Mouse (Mus musculus) layer of hippocampus, adult 2 months (tissue): ENCODE results near the gene Tbc1d5. TPM values are rescaled to one million over a fixed set of nuclear protein-coding genes. Genes with fewer than 3 reads are reported as not detected.

Experiments used
- DNase-seq, 2 experiments: peaks; one replicate each; pipeline ENCODE4 v3.0.0; 2022; ENCODE audit warnings: low spot score in 2 of 2
- H3K27ac ChIP-seq: fragments of 200-600 bp; 2 replicates; pipeline ENCODE4 v1.8.1; 2022
- H3K4me3 ChIP-seq: fragments of 200-600 bp; 2 replicates; pipeline ENCODE4 v1.8.1; 2022; ENCODE audit warnings: mild to moderate bottlenecking
- CTCF ChIP-seq: fragments of 200-600 bp; conservative IDR thresholded peaks from 2 replicates; pipeline ENCODE4 v1.8.1; 2022; ENCODE audit warnings: antibody characterized with exemption, mild to moderate bottlenecking, moderate library complexity
- total RNA-seq, 2 experiments: library from RNA; stranded (reverse); gene quantifications; 2 replicates each; pipeline ENCODE4 v1.2.3; 2021

Gene Tbc1d5
- total RNA-seq, 2 experiments from 2014 or later, result 26.1 to 27.0 TPM

GRCm38 (mm10) chr17:50906630-50907029 lies 272.5 kb downstream of the Tbc1d5 start:
- no peak overlapping the region for H3K4me3 ChIP-seq

GRCm38 (mm10) chr17:50904463-50904862 lies 274.7 kb downstream of the Tbc1d5 start:
- Histone ChIP-seq H3K4me3 (no peak overlapping the region), H3K27ac (no peak overlapping the region)
- TF ChIP-seq CTCF, result no peak
- DNase-seq, result no peak

More at GRCm38 (mm10) chr17:50906630-50907029, 272.5 kb downstream of the Tbc1d5 start:
- no peak for TF ChIP-seq CTCF
- H3K27ac ChIP-seq, result no peak overlapping the region
- DNase-seq, result no peak

GRCm38 (mm10) chr17:50897867-50898266 lies 281.3 kb downstream of the Tbc1d5 start:
- Histone ChIP-seq H3K27ac (no peak overlapping the region), H3K4me3 (no peak overlapping the region)
- no peak for DNase-seq
- TF ChIP-seq CTCF, result no peak

GRCm38 (mm10) chr17:50889475-50889874 lies 289.7 kb downstream of the Tbc1d5 start:
- TF ChIP-seq CTCF, result no peak
- no peak overlapping the region for H3K4me3 ChIP-seq
- DNase-seq, result no peak

GRCm38 (mm10) chr17:50879910-50880309 lies 299.2 kb downstream of the Tbc1d5 start:
- Histone ChIP-seq H3K27ac (no peak overlapping the region), H3K4me3 (no peak overlapping the region)
- DNase-seq, result no peak
- no peak for TF ChIP-seq CTCF

More at GRCm38 (mm10) chr17:50889475-50889874, 289.7 kb downstream of the Tbc1d5 start:
- no peak overlapping the region for H3K27ac ChIP-seq

- no peak for DNase-seq
- no peak overlapping the region for H3K27ac ChIP-seq
- no peak for TF ChIP-seq CTCF
- no peak overlapping the region for H3K4me3 ChIP-seq
These were observed 302.7 kb downstream of the Tbc1d5 start for GRCm38 (mm10) chr17:50876451-50876850.

GRCm38 (mm10) chr17:50874067-50874466 lies 305.1 kb downstream of the Tbc1d5 start:
- no peak overlapping the region for H3K4me3 ChIP-seq
- DNase-seq, result no peak
- H3K27ac ChIP-seq, result no peak overlapping the region
- peak; percentile 58 for TF ChIP-seq CTCF

- no peak for TF ChIP-seq CTCF
- no peak for DNase-seq
These were observed 306.6 kb downstream of the Tbc1d5 start for GRCm38 (mm10) chr17:50872600-50872999.

GRCm38 (mm10) chr17:50867297-50867696 lies 311.9 kb downstream of the Tbc1d5 start:
- TF ChIP-seq CTCF, result no peak
- no peak for DNase-seq
- Histone ChIP-seq H3K4me3 (no peak overlapping the region), H3K27ac (no peak overlapping the region)

More at GRCm38 (mm10) chr17:50872600-50872999, 306.6 kb downstream of the Tbc1d5 start:
- Histone ChIP-seq H3K4me3 (no peak overlapping the region), H3K27ac (no peak overlapping the region)

GRCm38 (mm10) chr17:50864781-50865180 lies 314.4 kb downstream of the Tbc1d5 start:
- no peak for TF ChIP-seq CTCF
- no peak overlapping the region for H3K4me3 ChIP-seq
- DNase-seq, result no peak

GRCm38 (mm10) chr17:50853220-50853619 lies 325.9 kb downstream of the Tbc1d5 start:
- Histone ChIP-seq H3K4me3 (no peak overlapping the region), H3K27ac (no peak overlapping the region)
- no peak for DNase-seq
- no peak for TF ChIP-seq CTCF

More at GRCm38 (mm10) chr17:50864781-50865180, 314.4 kb downstream of the Tbc1d5 start:
- no peak overlapping the region for H3K27ac ChIP-seq

- 0 out of 2 replicates have a peak overlapping the region, but pooled peaks have one; percentile 29 for H3K27ac ChIP-seq
- no peak overlapping the region for H3K4me3 ChIP-seq
- no peak for TF ChIP-seq CTCF
- DNase-seq, result peak; percentile 45 to 74
These were observed 327.8 kb downstream of the Tbc1d5 start for GRCm38 (mm10) chr17:50851382-50851781.

GRCm38 (mm10) chr17:50814089-50814488 lies 365.1 kb downstream of the Tbc1d5 start:
- H3K27ac ChIP-seq, result no peak overlapping the region
- peak in 1 of 2 experiments; percentile 39 for DNase-seq
- TF ChIP-seq CTCF, result peak; percentile 89
- H3K4me3 ChIP-seq, result no peak overlapping the region

GRCm38 (mm10) chr17:50813580-50813979 lies 365.6 kb downstream of the Tbc1d5 start:
- Histone ChIP-seq H3K27ac (no peak overlapping the region), H3K4me3 (no peak overlapping the region)
- DNase-seq, result no peak
- no peak for TF ChIP-seq CTCF
